Mouse (Mus musculus) spleen, adult 2 months (tissue): ENCODE data around the gene Rap2a. TPM values are rescaled to one million over a fixed set of nuclear protein-coding genes. Genes with fewer than 3 reads are reported as not detected.

Source experiments
- DNase-seq, 2 experiments: peaks; one replicate each; pipeline versions ENCODE4 v3.0.0 to v3.0.0-alpha.2; 2012 to 2021; ENCODE audit warnings: low spot score in 2 of 2, low read depth in 1 of 2
- H3K27ac ChIP-seq: fragments of 200-500 bp; 2 replicates; pipeline ENCODE4 v1.5.1; 2012; ENCODE audit warnings: low read length, inconsistent platforms; ENCODE audit not compliant: insufficient read depth
- H3K27me3 ChIP-seq: fragments of 200-500 bp; 2 replicates; pipeline ENCODE4 v1.6.1; 2012; ENCODE audit warnings: mild to moderate bottlenecking, moderate library complexity, low read length, inconsistent platforms; ENCODE audit not compliant: control insufficient read depth, insufficient read depth
- H3K36me3 ChIP-seq: fragments of 200-500 bp; 2 replicates; pipeline ENCODE4 v1.6.1; 2012; ENCODE audit warnings: mild to moderate bottlenecking, low read length, inconsistent platforms; ENCODE audit not compliant: control insufficient read depth, insufficient read depth
- H3K4me1 ChIP-seq: fragments of 200-500 bp; 2 replicates; pipeline ENCODE4 v1.6.1; 2011; ENCODE audit warnings: inconsistent platforms; ENCODE audit not compliant: control insufficient read depth, insufficient read depth, insufficient read length
- H3K4me3 ChIP-seq: fragments of 200-500 bp; 2 replicates; pipeline ENCODE4 v1.5.1; 2011; ENCODE audit warnings: mild to moderate bottlenecking, inconsistent platforms; ENCODE audit not compliant: insufficient read depth, insufficient read length; ENCODE audit errors: extremely low read depth
- CTCF ChIP-seq: fragments of 200-500 bp; IDR thresholded peaks from 2 replicates; pipeline ENCODE4 v1.5.1; 2011; ENCODE audit warnings: mild to moderate bottlenecking, inconsistent platforms; ENCODE audit not compliant: insufficient read depth, insufficient read length, insufficient replicate concordance; ENCODE audit errors: extremely low read depth
- POLR2A ChIP-seq: fragments of 200-500 bp; IDR thresholded peaks from 2 replicates; pipeline ENCODE4 v1.6.1; 2011; ENCODE audit warnings: low read depth, low read length, inconsistent platforms
- WGBS: fragments of 180-500 bp; shearing (Covaris S2); methylation state at CpG from one replicate; pipeline ENCODE4 v1.1.7; 2018; 5-methylcytosine and 5-hydroxymethylcytosine counted together
- polyA plus RNA-seq: library from polyadenylated mRNA; depleted of rRNA; stranded (reverse); fragments of >200 nt; gene quantifications from 2 replicates; pipeline ENCODE4 v1.2.3, GENCODE M21; 2012

The Rap2a gene
- polyA plus RNA-seq, 1 experiment: 9.4 TPM

- H3K4me1 ChIP-seq: no peaks in the 10 kb centered on the region
- no peaks in the 10 kb centered on the region for H3K36me3 ChIP-seq
- 76% methylated on average over 12 of the region's 12 CpGs for WGBS
- no peak overlapping the region for H3K27ac ChIP-seq
- H3K27me3 ChIP-seq: no peaks in the 10 kb centered on the region
- TF ChIP-seq POLR2A (no peak), CTCF (no peak)
- DNase-seq: no peak
- no peak overlapping the region for H3K4me3 ChIP-seq
Observed at GRCm38 (mm10) chr14:120507516-120507915, 29.3 kb downstream of the Rap2a start.

- TF ChIP-seq CTCF: no peak
- no peak for TF ChIP-seq POLR2A
Observed at GRCm38 (mm10) chr14:120508566-120509365, 30.5 kb downstream of the Rap2a start.

GRCm38 (mm10) chr14:120509366-120509640 is 31.1 kb downstream of the Rap2a start:
- Histone ChIP-seq H3K4me1 (no peaks in the 10 kb centered on the region), H3K4me3 (no peak overlapping the region), H3K36me3 (no peaks in the 10 kb centered on the region), H3K27ac (no peak overlapping the region), H3K27me3 (no peaks in the 10 kb centered on the region)
- no peak for TF ChIP-seq CTCF
- no peak for TF ChIP-seq POLR2A
- no peak for DNase-seq
- WGBS: 87% methylated on average over 5 of the region's 5 CpGs

More at GRCm38 (mm10) chr14:120508566-120509365, 30.5 kb downstream of the Rap2a start:
- H3K27ac ChIP-seq: no peak overlapping the region
- H3K4me3 ChIP-seq: no peak overlapping the region
- WGBS: 94% methylated on average over 16 of the region's 16 CpGs
- no peaks in the 10 kb centered on the region for H3K4me1 ChIP-seq
- DNase-seq: no peak
- no peaks in the 10 kb centered on the region for H3K27me3 ChIP-seq
- no peaks in the 10 kb centered on the region for H3K36me3 ChIP-seq

GRCm38 (mm10) chr14:120511821-120512220 is 33.6 kb downstream of the Rap2a start:
- no peaks in the 10 kb centered on the region for H3K4me1 ChIP-seq
- TF ChIP-seq CTCF (no peak), POLR2A (no peak)
- H3K27ac ChIP-seq: no peak overlapping the region
- WGBS: 47% methylated on average over 5 of the region's 5 CpGs
- H3K4me3 ChIP-seq: no peak overlapping the region
- DNase-seq: no peak
- H3K27me3 ChIP-seq: no peaks in the 10 kb centered on the region
- H3K36me3 ChIP-seq: no peaks in the 10 kb centered on the region

- H3K27ac ChIP-seq: no peak overlapping the region
- no peak overlapping the region for H3K4me3 ChIP-seq
- 80% methylated on average over 4 of the region's 4 CpGs for WGBS
- H3K36me3 ChIP-seq: no peaks in the 10 kb centered on the region
- TF ChIP-seq POLR2A (no peak), CTCF (no peak)
- no peaks in the 10 kb centered on the region for H3K27me3 ChIP-seq
- DNase-seq: no peak
- no peaks in the 10 kb centered on the region for H3K4me1 ChIP-seq
Observed at GRCm38 (mm10) chr14:120514821-120515271, 36.6 kb downstream of the Rap2a start.

GRCm38 (mm10) chr14:120515376-120515775 is 37.1 kb downstream of the Rap2a start:
- no peaks in the 10 kb centered on the region for H3K36me3 ChIP-seq
- H3K4me1 ChIP-seq: no peaks in the 10 kb centered on the region
- no peak for TF ChIP-seq CTCF
- TF ChIP-seq POLR2A: no peak
- H3K27me3 ChIP-seq: no peaks in the 10 kb centered on the region
- DNase-seq: no peak
- no peak overlapping the region for H3K27ac ChIP-seq
- H3K4me3 ChIP-seq: no peak overlapping the region
- 92% methylated on average over 1 of the region's 1 CpGs for WGBS

GRCm38 (mm10) chr14:120518706-120519105 is 40.5 kb downstream of the Rap2a start:
- H3K4me1 ChIP-seq: no peaks in the 10 kb centered on the region
- TF ChIP-seq POLR2A (no peak), CTCF (no peak)
- no peak overlapping the region for H3K27ac ChIP-seq
- H3K27me3 ChIP-seq: no peaks in the 10 kb centered on the region
- no peaks in the 10 kb centered on the region for H3K36me3 ChIP-seq
- no peak for DNase-seq
- WGBS: 88% methylated on average over 5 of the region's 5 CpGs
- H3K4me3 ChIP-seq: no peak overlapping the region
